Mouse (Mus musculus) heart, adult 11 months (tissue): Measurements from ENCODE around the gene Dis3.

Source experiments
- DNase-seq: peaks from one replicate; pipeline ENCODE4 v3.0.0; 2022

Gene Dis3

GRCm38 (mm10) chr14:99099267-99099966 is at the start of gene Dis3, which contains the start of gene Pibf1:
Dis3 (minus strand) TSS chr14:99099770.
Pibf1 (plus strand) TSS chr14:99099424.
- peak; percentile 100 for DNase-seq

GRCm38 (mm10) chr14:99146841-99147240 is 47.3 kb upstream of the Dis3 start:
- DNase-seq, result no peak

GRCm38 (mm10) chr14:99141786-99142633 is 42.4 kb upstream of the Dis3 start:
- DNase-seq, result peak; percentile 90

- DNase-seq, result no peak
Observed at GRCm38 (mm10) chr14:99140036-99140435, 40.5 kb upstream of the Dis3 start.

- DNase-seq, result peak; percentile 44
Observed at GRCm38 (mm10) chr14:99136297-99136696, 36.7 kb upstream of the Dis3 start.

- DNase-seq, result peak; percentile 41
Observed at GRCm38 (mm10) chr14:99135761-99136160, 36.2 kb upstream of the Dis3 start.

GRCm38 (mm10) chr14:99134048-99134447 is 34.5 kb upstream of the Dis3 start:
- no peak for DNase-seq

GRCm38 (mm10) chr14:99129050-99129449 is 29.5 kb upstream of the Dis3 start:
- DNase-seq, result no peak

- no peak for DNase-seq
Observed at GRCm38 (mm10) chr14:99127509-99127908, 27.9 kb upstream of the Dis3 start.

GRCm38 (mm10) chr14:99126713-99127112 is 27.1 kb upstream of the Dis3 start:
- no peak for DNase-seq

GRCm38 (mm10) chr14:99124076-99124475 is 24.5 kb upstream of the Dis3 start:
- no peak for DNase-seq

GRCm38 (mm10) chr14:99121584-99122339 is 22.2 kb upstream of the Dis3 start:
- no peak for DNase-seq

GRCm38 (mm10) chr14:99117576-99117975 is 18.0 kb upstream of the Dis3 start:
- no peak for DNase-seq

GRCm38 (mm10) chr14:99108762-99109161 is 9.2 kb upstream of the Dis3 start:
- DNase-seq, result no peak

GRCm38 (mm10) chr14:99107631-99108187 is 8.1 kb upstream of the Dis3 start:
- no peak for DNase-seq

GRCm38 (mm10) chr14:99106671-99107070 is 7.1 kb upstream of the Dis3 start:
- DNase-seq, result no peak

GRCm38 (mm10) chr14:99104542-99105123 is 5.1 kb upstream of the Dis3 start:
- DNase-seq, result no peak

- DNase-seq, result no peak
Observed at GRCm38 (mm10) chr14:99103050-99103449, 3.5 kb upstream of the Dis3 start.

- no peak for DNase-seq
Observed at GRCm38 (mm10) chr14:99099967-99100587, 507 bp upstream of the Dis3 start.

- peak; percentile 55 for DNase-seq
Observed at GRCm38 (mm10) chr14:99088947-99089346, 10.6 kb downstream of the Dis3 start.

GRCm38 (mm10) chr14:99071146-99071545 is 28.4 kb downstream of the Dis3 start:
- DNase-seq, result no peak

GRCm38 (mm10) chr14:99063091-99063490 is 36.5 kb downstream of the Dis3 start:
- no peak for DNase-seq
